28 mouse cellular contexts compared by ENCODE assay signal in the genomic region with DNA sequence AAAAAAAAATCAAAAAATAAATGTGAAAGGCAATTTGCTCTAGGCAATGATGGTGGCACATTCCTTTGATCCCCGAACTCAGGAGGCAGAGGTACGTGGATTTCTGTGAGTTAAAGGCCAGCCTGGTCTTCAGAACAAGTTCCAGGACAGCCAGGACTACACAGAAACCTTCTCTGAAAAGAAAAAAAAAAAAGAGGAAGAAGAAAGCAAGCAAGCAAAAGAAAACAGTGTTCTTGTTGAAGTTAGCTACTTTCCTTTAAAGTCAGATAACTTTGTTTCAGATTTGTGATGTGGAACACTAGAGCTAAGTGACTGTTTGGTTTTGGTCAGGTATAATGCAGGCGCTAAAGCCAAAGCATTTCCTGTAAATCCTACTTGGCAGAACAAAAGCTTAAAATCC. TPM values are rescaled to one million over a fixed set of nuclear protein-coding genes. Genes with fewer than 3 reads are reported as not detected.
DNase-seq lines count a peak whose midpoint lies in the region; ATAC-seq and TF ChIP-seq lines count a peak whose summit lies in the region.
"Had no signal": no experiment of that assay in that cellular context is flagged by ENCODE, and none has a peak within 500 bp of the region (broad histone marks: within the 10 kb centered on the region; RNA-seq: fewer than 3 reads in every experiment).

No protein-coding gene starts in this region.

- DNase-seq in testis, postnatal 10 days (ENCODE audit: low spot score) = no peak
- peak; percentile 37 for DNase-seq in MEL (ENCODE audit: low read depth, low spot score)
- no peak for DNase-seq in hindbrain, postnatal 0 days (ENCODE audit: low spot score)
- no peak for DNase-seq in gastrocnemius, adult 8-10 months (ENCODE audit: low spot score in 2 of 2)
- DNase-seq: adrenal gland, adult 8-10 months; adrenal gland, postnatal 14 days; adrenal gland, postnatal 36 days; cerebellum, adult 11 months; cerebellum, adult 18-20 months; cerebellum, adult 8-10 months; cerebellum, adult 9-11 months; cerebellum, postnatal 14 days; cerebellum, postnatal 36 days; embryo, embryonic 11 days had no signal

- no peaks in the 10 kb centered on the region for H3K9me3 ChIP-seq in MEL (replicated peaks; ENCODE audit: insufficient read depth, low read length)
- H3K9me3 ChIP-seq in hindbrain, postnatal 0 days (ENCODE audit: low read length) = no peaks in the 10 kb centered on the region
- H3K9me3 ChIP-seq: embryonic facial prominence, embryonic 13.5 days; embryonic facial prominence, embryonic 15.5 days; forebrain, embryonic 10.5 days; forebrain, embryonic 12.5 days; G1E had no signal

- TF ChIP-seq POLR2A in testis, adult 2 months (IDR thresholded peaks at IDR 0.05; ENCODE audit: control insufficient read depth, low read depth, low read length) = no peak
- no peak for TF ChIP-seq POLR2A in MEL (IDR thresholded peaks at IDR 0.05; ENCODE audit: control insufficient read depth in 1 of 2, insufficient read depth in 1 of 2, low read depth in 1 of 2, low read length in 2 of 2, poor library complexity in 1 of 2)
- no peak for TF ChIP-seq POLR2A in bone marrow macrophage, adult 2 months (IDR thresholded peaks at IDR 0.05; ENCODE audit: borderline replicate concordance, low read depth, low read length)

- H3K36me3 ChIP-seq in testis, adult 2 months (ENCODE audit: control insufficient read depth, insufficient read depth, low read length) = peaks cover 2% of the 10 kb centered on the region
- H3K36me3 ChIP-seq in MEL (ENCODE audit: control insufficient read depth in 1 of 2, insufficient read depth in 2 of 2, low read length in 2 of 2) = peaks cover 4 to 26% of the 10 kb centered on the region in 2 experiments
- H3K36me3 ChIP-seq in hindbrain, postnatal 0 days (ENCODE audit: insufficient read depth, low read length) = peaks cover 35% of the 10 kb centered on the region

- H3K79me2 ChIP-seq in MEL (ENCODE audit: control insufficient read depth, insufficient read depth, low read length, poor library complexity) = no peaks in the 10 kb centered on the region

- H3K9ac ChIP-seq in MEL (ENCODE audit: control insufficient read depth, low read depth, low read length, poor library complexity, severe bottlenecking) = no peak overlapping the region
- H3K9ac ChIP-seq in hindbrain, postnatal 0 days (replicated peaks; ENCODE audit: low read length) = no peak overlapping the region
- H3K9ac ChIP-seq: embryonic facial prominence, embryonic 13.5 days; embryonic facial prominence, embryonic 15.5 days; forebrain, embryonic 12.5 days had no signal

- WGBS in hindbrain, postnatal 0 days = 93% methylated on average over 3 of the region's 3 CpGs

- no peaks in the 10 kb centered on the region for H3K27me3 ChIP-seq in testis, adult 2 months (ENCODE audit: control insufficient read depth, insufficient read depth, low read length)
- no peaks in the 10 kb centered on the region for H3K27me3 ChIP-seq in MEL (ENCODE audit: control insufficient read depth in 1 of 2, insufficient read depth in 2 of 2, low read length in 2 of 2)
- H3K27me3 ChIP-seq in hindbrain, postnatal 0 days (ENCODE audit: insufficient read depth, low read length) = no peaks in the 10 kb centered on the region
- H3K27me3 ChIP-seq: embryonic facial prominence, embryonic 13.5 days; embryonic facial prominence, embryonic 15.5 days; forebrain, embryonic 12.5 days; Patski had no signal

- TF ChIP-seq CTCF in testis, adult 2 months (IDR thresholded peaks at IDR 0.05; ENCODE audit: control insufficient read depth, insufficient read depth, insufficient replicate concordance, low read depth, low read length) = no peak
- no peak for TF ChIP-seq CTCF in MEL (IDR thresholded peaks at IDR 0.05 in 2 of 3, conservative IDR thresholded peaks at IDR 0.05 in 1 of 3; ENCODE audit: control insufficient read depth in 1 of 3, insufficient read depth in 1 of 3, low read depth in 2 of 3, low read length in 3 of 3, poor library complexity in 1 of 3, severe bottlenecking in 1 of 3)
- no peak for TF ChIP-seq CTCF in bone marrow macrophage, adult 2 months (IDR thresholded peaks at IDR 0.05; ENCODE audit: low read depth, low read length)
- no peak for TF ChIP-seq CTCF in hindbrain, postnatal 0 days (IDR thresholded peaks at IDR 0.05; ENCODE audit: low read depth)

- ATAC-seq in hindbrain, postnatal 0 days = no peak
- ATAC-seq: activated CD4-positive, CD25-positive, alpha-beta regulatory T cell, adult 4 months; forebrain, embryonic 14.5 days; forebrain, embryonic 16.5 days; Patski had no signal

- H3K27ac ChIP-seq in testis, adult 2 months (ENCODE audit: control insufficient read depth, insufficient read depth, low read depth, low read length) = no peak overlapping the region
- H3K27ac ChIP-seq in MEL (ENCODE audit: control insufficient read depth, low read depth, low read length) = no peak overlapping the region
- peak overlapping the region; percentile 51 for H3K27ac ChIP-seq in bone marrow macrophage, adult 2 months (ENCODE audit: insufficient read depth, low read depth, low read length)
- H3K27ac ChIP-seq in hindbrain, postnatal 0 days = no peak overlapping the region
- H3K27ac ChIP-seq: embryonic facial prominence, embryonic 13.5 days; embryonic facial prominence, embryonic 15.5 days; forebrain, embryonic 10.5 days; forebrain, embryonic 12.5 days had no signal

- H3K4me3 ChIP-seq in testis, adult 2 months (ENCODE audit: control insufficient read depth, low read depth, low read length) = peak overlapping the region; percentile 21; the same call in 1 of the 2 replicates
- no peak overlapping the region for H3K4me3 ChIP-seq in MEL (ENCODE audit: control insufficient read depth in 1 of 2, insufficient read depth in 1 of 2, low read depth in 2 of 2, low read length in 2 of 2)
- no peak overlapping the region for H3K4me3 ChIP-seq in bone marrow macrophage, adult 2 months (ENCODE audit: insufficient read depth, low read length)
- H3K4me3 ChIP-seq in hindbrain, postnatal 0 days (ENCODE audit: low read length) = no peak overlapping the region
- H3K4me3 ChIP-seq: embryonic facial prominence, embryonic 13.5 days; embryonic facial prominence, embryonic 15.5 days; erythroblast, embryonic 14.5 days; forebrain, embryonic 10.5 days; forebrain, embryonic 12.5 days had no signal

- no peaks in the 10 kb centered on the region for H3K4me1 ChIP-seq in testis, adult 2 months (ENCODE audit: control insufficient read depth, insufficient read depth, low read length)
- 0 out of 4 replicates have a peak, but pooled peaks cover 0 to 2% of the 10 kb centered on the region in 2 experiments for H3K4me1 ChIP-seq in MEL (ENCODE audit: control insufficient read depth in 1 of 2, insufficient read depth in 2 of 2, low read length in 2 of 2)
- H3K4me1 ChIP-seq in bone marrow macrophage, adult 2 months (ENCODE audit: control insufficient read depth, insufficient read depth, low read length) = no peaks in the 10 kb centered on the region
- H3K4me1 ChIP-seq in hindbrain, postnatal 0 days (ENCODE audit: insufficient read depth, low read length) = no peaks in the 10 kb centered on the region
- H3K4me1 ChIP-seq: embryonic facial prominence, embryonic 13.5 days; embryonic facial prominence, embryonic 15.5 days; forebrain, embryonic 10.5 days; forebrain, embryonic 12.5 days had no signal

- no peak for TF ChIP-seq EP300 in MEL (IDR thresholded peaks at IDR 0.05; ENCODE audit: low read depth in 1 of 2, low read length in 2 of 2)

- no peak for TF ChIP-seq RAD21 in MEL (IDR thresholded peaks at IDR 0.05; ENCODE audit: low read depth, low read length)

- no peak overlapping the region for H3K4me2 ChIP-seq in hindbrain, postnatal 0 days (ENCODE audit: low read depth, low read length)
- H3K4me2 ChIP-seq: embryonic facial prominence, embryonic 13.5 days; embryonic facial prominence, embryonic 15.5 days; forebrain, embryonic 12.5 days had no signal

TF ChIP-seq in MEL, 35 proteins besides CTCF, POLR2A, EP300 and RAD21:
- TF ChIP-seq TAL1 (IDR thresholded peaks at IDR 0.05; ENCODE audit: low read length) (no peak), POLR2AphosphoS2 (IDR thresholded peaks at IDR 0.05; ENCODE audit: low read length) (0 out of 2 replicates have a peak, but pooled peaks have one; percentile 12), MYC (IDR thresholded peaks at IDR 0.05; ENCODE audit: low read depth, low read length) (no peak), ZKSCAN1 (IDR thresholded peaks at IDR 0.05; ENCODE audit: low read depth, low read length) (no peak), ZNF384 (IDR thresholded peaks at IDR 0.05; ENCODE audit: low read depth, low read length) (peak; percentile 88), UBTF (IDR thresholded peaks at IDR 0.05; ENCODE audit: borderline replicate concordance, insufficient read depth, low read depth, low read length) (no peak), ZMIZ1 (IDR thresholded peaks at IDR 0.05; ENCODE audit: low read depth, low read length) (no peak)

RNA-seq across cellular contexts. Expression of a gene that starts 6.4 kb away (rescaled TPM):
- 30.0 and 33.5 TPM in 2 replicates for polyA plus RNA-seq in testis, adult 2 months (2012; rRNA removed)
- total RNA-seq in MEL (2012; rRNA removed) = 39.5 and 42.1 TPM in 2 replicates
- 100 to 1,000 TPM in 1 of 2 experiments, 10 to 100 TPM in 1; 73.7 to 353 TPM for polyA plus RNA-seq in MEL (2012; ENCODE audit: insufficient read depth in 1 of 2, insufficient read length in 2 of 2, low read depth in 1 of 2, low replicate concordance in 2 of 2, missing spikeins in 1 of 2)
- polyA plus RNA-seq in bone marrow macrophage, adult 2 months (2012; ENCODE audit: insufficient read depth, insufficient read length, missing spikeins) = 112 and 132 TPM in 2 replicates
- 55.9 and 67.7 TPM in 2 replicates for total RNA-seq in hindbrain, postnatal 0 days (2014; rRNA removed)
- 51.3 and 56.7 TPM in 2 replicates for polyA plus RNA-seq in hindbrain, postnatal 0 days (2015; fragmentation: Nextera tagmentation; extraction: Ambion mirVana)
- total RNA-seq in gastrocnemius, adult 8-10 months (2022) = 10 to 100 TPM in 1 of 4 experiments, 1 to 10 TPM in 3; 7.4 to 11.1 (median 9.7) TPM

RNA-seq across cellular contexts. Expression of a gene that starts 43.7 kb away (rescaled TPM):
- 69.0 and 76.0 TPM in 2 replicates for polyA plus RNA-seq in testis, adult 2 months (2012; rRNA removed)
- total RNA-seq in MEL (2012; rRNA removed) = not detected in 2 replicates
- polyA plus RNA-seq in MEL (2012; ENCODE audit: insufficient read depth in 1 of 2, insufficient read length in 2 of 2, low read depth in 1 of 2, low replicate concordance in 2 of 2, missing spikeins in 1 of 2) = not detected
- not detected in 2 replicates for polyA plus RNA-seq in bone marrow macrophage, adult 2 months (2012; ENCODE audit: insufficient read depth, insufficient read length, missing spikeins)
- total RNA-seq in hindbrain, postnatal 0 days (2014; rRNA removed) = 0.26 and 0.72 TPM in 2 replicates
- polyA plus RNA-seq in hindbrain, postnatal 0 days (2015; fragmentation: Nextera tagmentation; extraction: Ambion mirVana) = 0.51 and 1.3 TPM in 2 replicates
- total RNA-seq in gastrocnemius, adult 8-10 months (2022) = under 1 TPM; 0.13 to 0.29 (median 0.15) TPM
- total RNA-seq: common myeloid progenitor, adult 5-6 weeks had no signal
- polyA plus RNA-seq: activated CD4-positive, CD25-positive, alpha-beta regulatory T cell, adult 4 months; C2C12; erythroblast, embryonic 14.5 days; G1E; Patski had no signal

Comparison
In these comparisons a context has a peak if more than half of its experiments do, and no peak if none do; other contexts are left out.
1. RNA of a gene that starts 43.7 kb away (polyA plus RNA-seq): 69.0 to 76.0 TPM in testis, adult 2 months; 0.51 to 1.3 TPM in hindbrain, postnatal 0 days, not detected in MEL and not detected in bone marrow macrophage, adult 2 months; every median in the first group is over 10 times any median in the second.